12 mouse cellular contexts compared by ENCODE assay signal in the genomic region with DNA sequence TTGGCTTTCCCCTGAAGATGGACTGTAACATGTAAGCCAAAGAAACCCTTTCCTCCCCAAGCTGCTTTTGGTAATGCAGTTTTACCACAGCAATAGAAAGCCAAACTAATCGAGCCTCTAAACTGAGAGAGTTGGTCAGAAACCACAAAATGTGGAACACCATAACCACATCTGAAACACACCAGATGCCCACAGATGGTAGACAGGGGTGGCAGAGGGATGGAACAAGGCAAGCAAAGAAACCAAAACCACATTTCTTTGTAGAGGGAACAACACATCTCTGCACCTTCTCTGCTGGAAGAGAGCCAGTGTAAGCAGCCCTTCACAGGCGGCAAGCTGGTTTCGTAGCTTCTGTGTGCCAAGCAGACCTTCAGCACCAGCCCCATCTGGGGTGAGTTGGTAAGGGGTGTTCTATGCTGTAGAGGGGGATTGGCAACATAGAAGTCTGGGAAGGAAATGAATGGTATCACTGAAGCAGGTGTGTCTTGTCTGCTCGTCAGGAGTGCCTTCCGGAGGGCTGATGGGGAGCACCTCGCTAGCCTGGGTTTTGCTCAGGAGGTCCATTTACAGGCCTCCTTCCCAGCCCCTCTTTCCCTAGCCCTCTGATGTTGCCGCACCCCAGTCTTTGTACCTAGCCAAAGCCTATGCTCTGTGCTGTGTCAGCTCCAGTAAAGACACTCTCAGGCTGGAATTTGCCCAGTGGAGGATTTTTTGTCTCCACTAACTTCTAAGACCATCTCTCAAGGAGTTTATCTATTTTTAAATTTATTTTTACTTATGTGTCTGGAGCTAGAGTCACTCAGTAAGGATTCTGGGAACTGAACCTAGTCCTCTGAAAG. TPM values are rescaled to one million over a fixed set of nuclear protein-coding genes. Genes with fewer than 3 reads are reported as not detected.
DNase-seq lines count a peak whose midpoint lies in the region; ATAC-seq and TF ChIP-seq lines count a peak whose summit lies in the region.
"Had no signal": no experiment of that assay in that cellular context is flagged by ENCODE, and none has a peak within 500 bp of the region (broad histone marks: within the 10 kb centered on the region; RNA-seq: fewer than 3 reads in every experiment).

No protein-coding gene starts in this region.

- WGBS in lung, embryonic 15.5 days: 62% methylated on average over 7 of the region's 7 CpGs
- WGBS in stomach, postnatal 0 days: 54% methylated on average over 7 of the region's 7 CpGs

- no peaks in the 10 kb centered on the region for H3K9me3 ChIP-seq in G1E (replicated peaks)
- no peaks in the 10 kb centered on the region for H3K9me3 ChIP-seq in lung, embryonic 15.5 days
- H3K9me3 ChIP-seq in stomach, postnatal 0 days (ENCODE audit: control insufficient read depth, low read length): no peaks in the 10 kb centered on the region
- H3K9me3 ChIP-seq: limb, embryonic 13.5 days; midbrain, embryonic 13.5 days had no signal

- ATAC-seq in G1E (ENCODE audit: extremely low read depth, insufficient number of reproducible peaks, low FRiP score, poor library complexity, severe bottlenecking): no peak
- no peak for ATAC-seq in lung, embryonic 15.5 days (ENCODE audit: borderline replicate concordance, extremely low read depth, low FRiP score, low TSS enrichment)
- no peak for ATAC-seq in stomach, postnatal 0 days (ENCODE audit: low FRiP score, low TSS enrichment)
- ATAC-seq: midbrain, embryonic 13.5 days had no signal

- no peaks in the 10 kb centered on the region for H3K27me3 ChIP-seq in G1E (ENCODE audit: insufficient read depth, low read length)
- no peaks in the 10 kb centered on the region for H3K27me3 ChIP-seq in lung, embryonic 15.5 days
- H3K27me3 ChIP-seq in stomach, postnatal 0 days (ENCODE audit: control insufficient read depth, insufficient read depth, low read length): no peaks in the 10 kb centered on the region
- H3K27me3 ChIP-seq: limb, embryonic 13.5 days; midbrain, embryonic 13.5 days had no signal

- peak overlapping the region; percentile 3; the same call in 1 of the 2 replicates for H3K4me3 ChIP-seq in G1E (ENCODE audit: low read depth, low read length)
- H3K4me3 ChIP-seq in lung, embryonic 15.5 days: no peak overlapping the region
- H3K4me3 ChIP-seq in stomach, postnatal 0 days (ENCODE audit: low read depth, low read length): no peak overlapping the region
- H3K4me3 ChIP-seq: limb, embryonic 13.5 days; midbrain, embryonic 13.5 days had no signal

- H3K36me3 ChIP-seq in G1E (replicated peaks): no peaks in the 10 kb centered on the region
- no peaks in the 10 kb centered on the region for H3K36me3 ChIP-seq in lung, embryonic 15.5 days
- H3K36me3 ChIP-seq in stomach, postnatal 0 days (ENCODE audit: control insufficient read depth, insufficient read depth, low read length): no peaks in the 10 kb centered on the region
- H3K36me3 ChIP-seq: limb, embryonic 13.5 days; midbrain, embryonic 13.5 days had no signal

- H3K4me1 ChIP-seq in G1E (ENCODE audit: insufficient read depth, low read depth, low read length): peaks cover 56% of the 10 kb centered on the region
- peaks cover 9% of the 10 kb centered on the region for H3K4me1 ChIP-seq in lung, embryonic 15.5 days
- no peaks in the 10 kb centered on the region for H3K4me1 ChIP-seq in stomach, postnatal 0 days (replicated peaks; ENCODE audit: control insufficient read depth, insufficient read depth)
- H3K4me1 ChIP-seq: limb, embryonic 13.5 days had no signal

- no peak overlapping the region for H3K4me2 ChIP-seq in lung, embryonic 15.5 days
- H3K4me2 ChIP-seq in stomach, postnatal 0 days (replicated peaks; ENCODE audit: low read depth): no peak overlapping the region
- H3K4me2 ChIP-seq: limb, embryonic 13.5 days; midbrain, embryonic 13.5 days had no signal

- DNase-seq in heart, adult 11 months: peak; percentile 57
- no peak for DNase-seq in heart, postnatal 25 days (ENCODE audit: low spot score)
- DNase-seq in G1E (ENCODE audit: low spot score): no peak
- DNase-seq in stomach, postnatal 0 days (ENCODE audit: low spot score): peak; percentile 30
- DNase-seq in heart, postnatal 36 days: no peak
- no peak for DNase-seq in adrenal gland, postnatal 14 days
- no peak for DNase-seq in gastrocnemius, adult 18-20 months (ENCODE audit: low spot score)
- DNase-seq: cerebellum, adult 18-20 months; gastrocnemius, postnatal 10 days had no signal

- peak overlapping the region; percentile 66 for H3K27ac ChIP-seq in lung, embryonic 15.5 days
- H3K27ac ChIP-seq in stomach, postnatal 0 days (replicated peaks): 0 out of 2 replicates have a peak overlapping the region, but pooled peaks have one; percentile 1
- H3K27ac ChIP-seq: limb, embryonic 13.5 days; midbrain, embryonic 13.5 days had no signal

- no peak for TF ChIP-seq EP300 in stomach, postnatal 0 days (optimal IDR thresholded peaks at IDR 0.05)

- intact Hi-C loops in heart, postnatal 25 days (cut with DNase I): no loop called here
- intact Hi-C loops in heart, postnatal 36 days (cut with DNase I): no loop called here

- TF ChIP-seq CTCF in G1E (IDR thresholded peaks at IDR 0.05; ENCODE audit: low read depth, low read length): no peak
- TF ChIP-seq CTCF in stomach, postnatal 0 days (IDR thresholded peaks at IDR 0.05; ENCODE audit: low read depth): no peak

- H3K9ac ChIP-seq in lung, embryonic 15.5 days: no peak overlapping the region
- H3K9ac ChIP-seq in stomach, postnatal 0 days (ENCODE audit: low read length): no peak overlapping the region
- H3K9ac ChIP-seq: limb, embryonic 13.5 days; midbrain, embryonic 13.5 days had no signal

RNA-seq across cellular contexts. Expression of gene Selenbp1, which starts 16.7 kb away (rescaled TPM):
- total RNA-seq in heart, postnatal 25 days (2021): 10 to 100 TPM; 93.9 to 98.3 TPM
- 110 and 119 TPM in 2 replicates for total RNA-seq in G1E (2014; fragmentation: Nextera tagmentation)
- 367 and 434 TPM in 2 replicates for total RNA-seq in G1E (2017)
- polyA plus RNA-seq in G1E (2012): 39.8 and 133 TPM in 2 replicates
- 216 and 237 TPM in 2 replicates for polyA plus RNA-seq in lung, embryonic 15.5 days (2015; fragmentation: Nextera tagmentation; extraction: Ambion mirVana)
- polyA plus RNA-seq in stomach, postnatal 0 days (2015; fragmentation: Nextera tagmentation; extraction: Ambion mirVana): 65.9 and 71.9 TPM in 2 replicates
- total RNA-seq in heart, postnatal 36 days (2021): 100 to 1,000 TPM; 110 to 122 TPM
- total RNA-seq in adrenal gland, postnatal 14 days (2021): 68.0 and 87.5 TPM in 2 replicates
- 10 to 100 TPM; 17.5 to 23.1 TPM for total RNA-seq in gastrocnemius, adult 18-20 months (2021)

RNA-seq across cellular contexts. Expression of gene Psmb4, which starts 29.4 kb away (rescaled TPM):
- 100 to 1,000 TPM; 217 to 228 TPM for total RNA-seq in heart, postnatal 25 days (2021)
- total RNA-seq in G1E (2014; fragmentation: Nextera tagmentation) (185 and 255 TPM in 2 replicates), G1E (2017) (408 and 449 TPM in 2 replicates)
- 273 and 326 TPM in 2 replicates for polyA plus RNA-seq in G1E (2012)
- 336 and 350 TPM in 2 replicates for polyA plus RNA-seq in lung, embryonic 15.5 days (2015; fragmentation: Nextera tagmentation; extraction: Ambion mirVana)
- 243 and 251 TPM in 2 replicates for polyA plus RNA-seq in stomach, postnatal 0 days (2015; fragmentation: Nextera tagmentation; extraction: Ambion mirVana)
- 100 to 1,000 TPM; 231 to 243 TPM for total RNA-seq in heart, postnatal 36 days (2021)
- 262 and 280 TPM in 2 replicates for total RNA-seq in adrenal gland, postnatal 14 days (2021)
- total RNA-seq in gastrocnemius, adult 18-20 months (2021): 100 to 1,000 TPM; 173 to 201 TPM

RNA-seq across cellular contexts. Expression of gene Rfx5, which starts 37.8 kb away (rescaled TPM):
- 1 to 10 TPM; 6.2 to 6.9 TPM for total RNA-seq in heart, postnatal 25 days (2021)
- 27.8 and 36.2 TPM in 2 replicates for total RNA-seq in G1E (2014; fragmentation: Nextera tagmentation)
- total RNA-seq in G1E (2017): 21.8 and 24.3 TPM in 2 replicates
- polyA plus RNA-seq in G1E (2012): 9.6 and 11.7 TPM in 2 replicates
- polyA plus RNA-seq in lung, embryonic 15.5 days (2015; fragmentation: Nextera tagmentation; extraction: Ambion mirVana): 9.5 and 9.8 TPM in 2 replicates
- 3.0 and 3.2 TPM in 2 replicates for polyA plus RNA-seq in stomach, postnatal 0 days (2015; fragmentation: Nextera tagmentation; extraction: Ambion mirVana)
- total RNA-seq in heart, postnatal 36 days (2021): 1 to 10 TPM; 4.4 to 6.5 TPM
- 22.4 and 26.9 TPM in 2 replicates for total RNA-seq in adrenal gland, postnatal 14 days (2021)
- total RNA-seq in gastrocnemius, adult 18-20 months (2021): 1 to 10 TPM; 2.9 to 6.3 TPM

RNA-seq across cellular contexts. Expression of gene Pi4kb, which starts 58.4 kb away (rescaled TPM):
- total RNA-seq in heart, postnatal 25 days (2021): 10 to 100 TPM; 25.3 to 27.0 TPM
- total RNA-seq in G1E (2014; fragmentation: Nextera tagmentation) (39.8 and 70.6 TPM in 2 replicates), G1E (2017) (36.8 and 37.4 TPM in 2 replicates)
- 11.7 and 11.8 TPM in 2 replicates for polyA plus RNA-seq in G1E (2012)
- 20.5 and 21.8 TPM in 2 replicates for polyA plus RNA-seq in lung, embryonic 15.5 days (2015; fragmentation: Nextera tagmentation; extraction: Ambion mirVana)
- 10.0 and 11.2 TPM in 2 replicates for polyA plus RNA-seq in stomach, postnatal 0 days (2015; fragmentation: Nextera tagmentation; extraction: Ambion mirVana)
- total RNA-seq in heart, postnatal 36 days (2021): 10 to 100 TPM; 24.6 to 30.3 TPM
- 40.5 and 46.3 TPM in 2 replicates for total RNA-seq in adrenal gland, postnatal 14 days (2021)
- 10 to 100 TPM; 16.8 to 19.0 TPM for total RNA-seq in gastrocnemius, adult 18-20 months (2021)

Comparison
In these comparisons a context has a peak if more than half of its experiments do, and no peak if none do; other contexts are left out.
1. DNase-seq: peak in heart, adult 11 months (single experiment) and stomach, postnatal 0 days (single experiment); none in heart, postnatal 25 days (single experiment), G1E (single experiment), heart, postnatal 36 days (0 of 2), adrenal gland, postnatal 14 days (single experiment) and gastrocnemius, adult 18-20 months (single experiment).